Mouse (Mus musculus) layer of hippocampus, adult 11-12 months (tissue): ENCODE results near the gene Olfr357.

Experiments
- DNase-seq: peaks from one replicate; pipeline ENCODE4 v3.0.0; 2022; ENCODE audit warnings: low spot score

Olfr357 gene

GRCm38 (mm10) chr2:36993527-36993926 lies at the start of gene Olfr357:
Gene Olfr357, plus strand, starts transcription at chr2:36993827.
- DNase-seq: no peak

- no peak for DNase-seq
Measured at GRCm38 (mm10) chr2:36997030-36997429, 3.4 kb downstream of the Olfr357 start.

- no peak for DNase-seq
Measured at GRCm38 (mm10) chr2:37009235-37009634, 15.6 kb downstream of the Olfr357 start, which contains the start of gene Olfr358. Gene Olfr358, minus strand, starts transcription at chr2:37009335.
